Mouse (Mus musculus): ENCODE data around the gene Heatr4.
"Not testable (repeated sequence)": the region's sequence is repeated elsewhere in the genome, so short reads cannot be mapped to it uniquely, and the experiment has no call there.

The Heatr4 gene

GRCm38 (mm10) chr12:83997221-83997620 is 12.6 kb upstream of the Heatr4 start:
- no peak for DNase-seq

- no peak for DNase-seq
These were observed 4.7 kb upstream of the Heatr4 start for GRCm38 (mm10) chr12:83989378-83989777.

DNA sequence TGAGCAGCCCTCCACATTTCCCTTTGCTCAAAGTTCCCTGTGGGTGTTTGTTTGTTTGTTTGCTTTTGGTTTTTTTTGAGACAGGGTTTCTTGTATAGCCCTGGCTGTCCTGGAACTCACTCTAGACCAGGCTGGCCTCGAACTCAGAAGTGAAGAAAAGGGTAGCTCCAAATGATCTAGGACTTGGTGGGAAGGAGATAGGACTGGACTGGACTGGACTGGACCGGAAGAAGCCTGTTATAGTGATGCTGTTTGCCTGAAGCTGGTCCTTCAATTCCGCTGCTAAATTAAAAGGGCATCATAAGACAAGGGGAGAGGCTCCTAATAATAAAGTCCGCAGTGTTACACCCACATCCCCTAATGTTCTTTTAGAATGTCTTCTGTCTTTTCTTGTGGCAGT is 3.8 kb upstream of the Heatr4 start:
- DNase-seq, result no peak

- peak; percentile 84 to 86 for DNase-seq
These were observed 3.2 kb upstream of the Heatr4 start, which contains the start of gene Acot2 for GRCm38 (mm10) chr12:83987583-83988441. Acot2 (plus strand) TSS chr12:83987861.

DNA sequence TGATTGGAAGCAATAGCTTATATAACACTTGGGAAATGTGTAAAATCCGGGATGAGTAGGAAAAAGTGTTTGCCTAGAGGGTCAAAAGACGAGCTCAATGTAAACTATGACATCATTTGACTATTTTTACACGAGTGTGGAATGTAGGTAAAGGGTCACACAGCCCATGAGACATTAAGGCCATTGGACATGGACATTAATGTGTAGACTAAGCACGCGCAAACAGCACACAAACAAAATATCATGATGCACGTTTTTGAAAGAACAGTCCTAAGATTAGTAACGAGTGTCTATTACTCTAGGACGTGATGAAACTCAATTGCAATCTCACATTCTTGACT is 2.6 kb upstream of the Heatr4 start:
- DNase-seq, result no peak

DNA sequence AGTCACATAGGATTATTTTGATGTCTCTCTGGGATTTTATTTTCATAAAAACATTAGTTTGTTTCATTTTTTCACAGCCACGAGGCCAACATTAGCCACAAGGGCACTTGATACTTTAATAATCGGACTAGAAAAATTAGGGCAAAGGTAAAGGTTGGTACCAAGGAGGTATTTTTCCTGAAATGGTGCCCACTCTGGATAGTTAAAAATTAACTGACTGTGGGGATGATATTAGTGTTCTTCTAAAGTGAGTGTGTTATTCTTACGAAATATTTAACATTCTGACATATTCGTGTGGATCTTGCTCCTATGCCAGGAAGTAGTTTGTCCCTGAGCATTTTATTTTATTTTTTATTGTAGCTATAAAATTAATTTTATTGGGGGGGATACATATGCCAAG is 3.0 kb downstream of the Heatr4 start:
- DNase-seq, result no peak

DNA sequence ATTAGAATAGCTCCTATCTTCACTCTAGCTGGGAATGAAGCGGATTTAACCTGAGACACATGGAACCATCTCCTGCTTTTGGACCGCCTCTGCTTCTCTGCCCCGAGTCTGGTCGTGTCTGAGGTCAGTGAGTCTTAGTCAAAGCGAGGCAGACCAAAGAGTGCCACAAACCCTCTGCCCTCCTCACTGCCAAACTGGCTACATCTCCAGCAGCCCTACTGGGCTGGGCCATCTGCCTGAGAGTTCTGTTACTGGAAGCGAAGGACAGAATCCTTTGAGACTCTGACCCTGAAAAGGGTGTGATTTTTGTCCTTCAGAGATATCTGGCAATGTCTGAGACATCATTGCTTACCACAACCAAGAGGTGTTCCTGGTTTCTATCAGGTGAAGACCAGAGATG is 5.8 kb downstream of the Heatr4 start:
- DNase-seq, result no peak

- DNase-seq, result peak; percentile 49 to 52
These were observed 12.5 kb downstream of the Heatr4 start for GRCm38 (mm10) chr12:83972117-83972516.

GRCm38 (mm10) chr12:83965235-83965634 is 19.4 kb downstream of the Heatr4 start:
- DNase-seq, result no peak

GRCm38 (mm10) chr12:83958278-83958677 is 26.4 kb downstream of the Heatr4 start:
- no peak for DNase-seq

GRCm38 (mm10) chr12:83951711-83952575 is 32.7 kb downstream of the Heatr4 start:
- DNase-seq, result no peak

GRCm38 (mm10) chr12:83950840-83951701 is 33.6 kb downstream of the Heatr4 start:
- peak; percentile 34 to 37 for DNase-seq

DNA sequence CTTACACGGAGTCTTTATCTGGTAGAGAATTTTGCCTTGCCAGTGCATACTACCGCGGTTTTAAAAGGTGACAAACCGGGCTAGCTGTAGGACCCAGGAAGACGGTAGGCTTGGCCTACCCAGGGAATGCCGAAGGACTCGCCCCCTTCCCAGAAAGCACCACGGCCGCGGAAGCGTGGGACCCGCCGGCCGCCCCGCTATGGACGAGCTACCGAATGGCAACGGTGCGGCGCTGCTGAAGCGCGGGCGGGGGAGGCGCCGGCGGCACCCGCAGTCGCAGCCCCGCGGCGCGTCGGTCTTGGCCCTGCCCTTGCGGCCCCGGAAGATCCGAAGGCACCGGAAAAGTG is 34.2 kb downstream of the Heatr4 start, which contains the start of gene Riox1:
Riox1 (plus strand) TSS at position 116 of the 347 bp plus-strand sequence.
- peak; percentile 79 to 81 for DNase-seq

GRCm38 (mm10) chr12:83949776-83950492 is 34.7 kb downstream of the Heatr4 start:
- no peak for DNase-seq

DNA sequence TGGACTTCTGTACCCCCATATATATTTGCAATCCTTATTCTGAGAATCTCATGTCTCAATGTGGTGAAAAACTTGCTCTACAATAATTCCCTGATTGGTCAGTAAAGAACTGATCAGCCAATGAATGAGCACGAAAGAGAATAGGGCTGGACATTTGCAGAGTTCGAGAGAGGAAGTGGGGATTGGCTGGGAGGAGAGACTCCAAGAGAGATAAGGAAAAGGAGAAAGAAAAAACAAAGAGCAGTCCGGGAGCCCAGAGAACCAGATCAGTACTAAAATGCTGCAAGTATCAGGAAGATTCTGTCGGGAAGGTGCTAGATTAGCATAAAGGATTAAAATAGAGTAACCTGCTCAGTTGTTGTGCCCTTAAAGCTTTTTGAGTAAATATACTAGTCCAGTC is 35.6 kb downstream of the Heatr4 start:
- DNase-seq, result no peak

DNA sequence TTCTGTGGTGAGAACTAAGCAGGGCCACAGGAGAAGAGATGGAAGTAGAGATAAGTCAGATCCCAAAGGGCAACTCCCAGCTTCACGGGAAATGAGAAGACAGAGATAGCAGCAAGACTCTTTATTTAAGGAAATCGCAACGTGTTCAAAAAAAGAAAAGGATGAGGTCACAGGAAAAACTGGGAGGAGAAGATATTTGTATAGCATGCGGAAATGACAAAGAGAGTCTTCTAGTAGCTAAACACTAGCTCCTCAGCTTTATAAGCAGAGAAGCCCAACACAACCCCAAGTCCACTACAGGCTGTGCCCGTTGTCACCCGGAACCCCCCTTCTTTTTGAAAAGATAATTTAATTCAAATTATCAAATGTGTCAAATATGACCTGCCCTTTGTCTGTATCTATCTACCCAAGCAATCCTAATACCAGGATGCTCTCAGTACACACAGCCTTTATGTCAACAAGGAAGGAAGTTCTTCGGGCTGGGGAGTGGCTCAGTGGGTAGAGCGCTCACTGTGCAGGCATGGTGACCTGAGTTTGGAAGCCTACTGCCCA is 37.3 kb downstream of the Heatr4 start:
- no peak for DNase-seq

DNA sequence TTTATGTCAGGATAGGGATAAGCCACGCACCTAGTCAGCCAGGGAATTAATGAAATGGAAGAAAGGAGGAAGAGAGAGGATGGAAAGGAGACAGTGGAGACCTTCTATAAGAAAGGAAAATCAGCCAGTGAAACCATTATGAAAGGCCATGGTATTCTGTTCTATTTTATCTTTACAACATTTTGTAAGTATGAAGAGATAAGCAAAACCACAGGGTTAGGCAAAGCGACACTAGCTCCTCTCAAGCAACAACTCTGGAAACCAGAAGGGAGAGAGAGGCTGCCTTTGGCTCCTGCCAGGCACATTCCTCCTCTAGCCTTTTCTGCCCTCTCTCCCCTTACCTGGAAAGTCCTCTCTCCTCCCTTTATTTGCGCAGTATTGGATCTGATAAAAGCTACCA is 42.7 kb downstream of the Heatr4 start:
- DNase-seq, result no peak

DNA sequence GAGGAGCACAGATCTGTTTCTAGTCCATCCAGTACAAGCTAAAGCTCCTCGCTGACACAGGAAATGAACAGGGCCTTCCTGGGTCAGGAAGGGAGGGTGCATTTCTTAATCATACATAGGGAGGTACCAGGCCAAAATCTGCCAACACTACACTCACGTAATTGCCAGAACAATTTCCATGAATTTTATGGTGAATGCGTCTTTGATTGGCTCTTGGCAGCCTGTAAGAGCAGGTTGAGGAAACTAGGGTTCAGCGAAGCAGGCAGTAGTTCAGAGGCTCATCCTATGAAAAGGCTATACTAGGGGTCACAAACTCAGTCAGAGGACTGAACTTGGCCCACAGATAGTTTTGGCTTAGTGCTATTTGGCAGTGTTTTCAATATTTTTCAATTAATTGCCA is 44.6 kb downstream of the Heatr4 start:
- DNase-seq, result no peak

DNA sequence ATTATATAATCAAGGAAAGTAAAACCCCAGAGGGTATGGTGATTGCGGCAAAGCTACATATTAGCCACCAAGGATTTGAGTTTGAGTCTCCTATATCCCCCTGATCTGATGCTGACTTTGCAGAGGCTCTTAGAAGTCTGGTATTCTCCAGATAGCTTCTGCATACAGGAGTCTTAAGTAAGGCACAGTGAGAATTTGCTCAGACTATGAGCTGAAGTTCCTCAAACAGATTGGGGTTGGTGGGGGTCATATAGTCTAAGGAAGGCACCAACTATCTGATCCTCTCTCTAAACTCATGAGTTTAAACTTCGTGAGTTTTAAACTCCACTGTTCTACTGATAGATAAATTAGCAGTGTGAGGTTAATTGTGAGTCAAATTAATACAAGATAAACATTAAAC is 45.3 kb downstream of the Heatr4 start:
- DNase-seq, result no peak

DNA sequence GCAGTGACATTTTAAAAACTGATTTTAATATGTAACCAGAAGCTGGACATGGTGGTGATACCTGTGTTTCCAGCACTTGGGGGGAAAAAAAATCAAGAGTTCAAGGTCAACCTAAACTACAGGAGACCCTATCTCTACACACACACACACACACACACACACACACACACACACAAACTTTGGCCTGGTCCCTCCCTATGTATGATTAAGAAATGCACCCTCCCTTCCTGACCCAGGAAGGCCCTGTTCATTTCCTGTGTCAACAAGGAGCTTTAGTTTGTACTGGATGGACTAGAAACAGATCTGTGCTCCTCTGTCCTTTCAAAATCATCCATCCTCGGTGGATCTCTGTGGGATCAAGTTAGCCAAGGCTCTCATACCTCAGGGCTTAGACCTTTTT is 46.1 kb downstream of the Heatr4 start:
- not testable (repeated sequence) for DNase-seq

DNA sequence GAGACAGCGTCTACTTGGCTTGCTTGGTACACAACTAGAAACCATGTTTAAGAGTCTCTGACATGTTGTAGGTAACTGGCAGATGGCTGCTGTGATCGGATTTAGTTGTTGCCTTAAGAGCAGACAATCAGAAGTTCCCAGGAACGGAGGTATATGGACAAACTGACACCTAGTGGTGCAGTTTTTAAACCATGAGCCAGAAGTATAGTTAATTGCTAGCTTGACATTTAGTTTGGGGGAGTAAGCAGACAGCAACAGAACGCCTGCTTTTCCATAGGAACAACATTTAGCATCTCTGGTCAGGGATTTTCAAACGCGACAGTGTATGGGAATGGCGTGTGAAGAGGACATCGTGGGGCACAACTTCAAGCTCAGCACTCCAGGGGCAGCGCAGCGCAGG is 47.1 kb downstream of the Heatr4 start:
- DNase-seq, result no peak
